Mouse (Mus musculus) embryonic facial prominence, embryonic 14.5 days (tissue): ENCODE data around the gene Slco2a1. TPM values are rescaled to one million over a fixed set of nuclear protein-coding genes. Genes with fewer than 3 reads are reported as not detected.
A peak's percentile ranks its signal among the peaks of the same experiment; 100 is the strongest.

Experiments
- ATAC-seq: fragments of 200-750 bp; cut with Nextera tagmentation; 2 replicates; pipeline ENCODE4 v1.8.0; 2017; ENCODE audit warnings: low read depth, moderate number of reproducible peaks, moderate TSS enrichment
- DNase-seq: peaks from one replicate; pipeline ENCODE4 v3.0.0-alpha.2; 2015; ENCODE audit warnings: low spot score
- H3K27ac ChIP-seq: fragments of 300-500 bp; sonication (generic); replicated peaks from 2 replicates; pipeline ENCODE4 v1.5.1; 2014; ENCODE audit warnings: low read depth, mild to moderate bottlenecking, low read length, moderate library complexity
- H3K27me3 ChIP-seq: fragments of 300-500 bp; sonication (generic); replicated peaks from 2 replicates; pipeline ENCODE4 v1.6.1; 2014; ENCODE audit warnings: low read length; ENCODE audit not compliant: control insufficient read depth, insufficient read depth
- H3K36me3 ChIP-seq: fragments of 300-500 bp; sonication (generic); 2 replicates; pipeline ENCODE4 v1.6.1; 2014; ENCODE audit warnings: low read length, mixed read lengths; ENCODE audit not compliant: control insufficient read depth, insufficient read depth
- H3K4me1 ChIP-seq: fragments of 300-500 bp; sonication (generic); 2 replicates; pipeline ENCODE4 v1.6.1; 2014; ENCODE audit warnings: antibody characterized with exemption, low read length; ENCODE audit not compliant: control insufficient read depth, insufficient read depth
- H3K4me2 ChIP-seq: fragments of 300-500 bp; sonication (generic); 2 replicates; pipeline ENCODE4 v1.6.1; 2014; ENCODE audit warnings: low read depth, mild to moderate bottlenecking, low read length, moderate library complexity, mixed read lengths
- H3K4me3 ChIP-seq: fragments of 300-500 bp; sonication (generic); 2 replicates; pipeline ENCODE4 v1.5.1; 2014; ENCODE audit warnings: low read depth, mild to moderate bottlenecking, low read length
- H3K9ac ChIP-seq: fragments of 300-500 bp; sonication (generic); 2 replicates; pipeline ENCODE4 v1.6.1; 2014; ENCODE audit warnings: low read depth, mild to moderate bottlenecking, low read length, moderate library complexity, mixed read lengths
- H3K9me3 ChIP-seq: fragments of 300-500 bp; sonication (generic); 2 replicates; pipeline ENCODE4 v1.6.1; 2016; ENCODE audit warnings: low read length; ENCODE audit not compliant: control insufficient read depth
- WGBS: fragments of 180-500 bp; shearing (Covaris S2); extraction: QIAGEN DNeasy Blood & Tissue Kit; methylation state at CpG from one replicate; pipeline ENCODE4 v1.1.7; 2014; 5-methylcytosine and 5-hydroxymethylcytosine counted together
- polyA plus RNA-seq: library from polyadenylated mRNA; unstranded; fragments of >200 nt; fragmentation: Nextera tagmentation; extraction: Ambion mirVana; gene quantifications from 2 replicates; pipeline ENCODE4 v1.2.1, GENCODE M21; 2014

Slco2a1 gene
- polyA plus RNA-seq, 1 experiment from 2014 or later: 8.8 TPM

DNA sequence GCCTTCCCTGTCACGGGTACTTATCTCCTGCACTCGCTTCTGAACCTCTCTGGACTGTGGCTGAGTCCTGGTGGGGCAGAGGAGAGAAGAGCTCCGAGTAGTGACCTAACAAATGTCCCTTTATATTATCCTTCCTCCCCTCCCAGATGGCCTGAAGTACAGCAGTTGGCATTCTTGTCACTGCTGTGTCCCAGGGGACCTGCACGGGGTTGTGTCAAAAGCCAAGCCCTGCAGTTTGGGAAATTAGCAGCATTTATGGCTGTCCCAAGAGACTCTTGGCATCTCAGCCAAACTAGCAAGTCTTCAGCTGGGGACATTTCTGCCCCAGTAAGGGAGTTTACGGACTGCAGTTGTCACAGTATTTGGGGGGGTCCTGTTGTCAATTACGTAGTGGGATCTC lies 151.0 kb downstream of the Slco2a1 start:
- Histone ChIP-seq H3K27ac (no peak overlapping the region), H3K9ac (no peak overlapping the region), H3K27me3 (no peaks in the 10 kb centered on the region), H3K4me3 (no peak overlapping the region), H3K4me1 (0 out of 2 replicates have a peak, but pooled peaks cover 2% of the 10 kb centered on the region), H3K9me3 (no peaks in the 10 kb centered on the region), H3K4me2 (no peak overlapping the region), H3K36me3 (no peaks in the 10 kb centered on the region)
- DNase-seq (no peak), ATAC-seq (no peak)
- WGBS: 53% methylated on average over 6 of the region's 6 CpGs

DNA sequence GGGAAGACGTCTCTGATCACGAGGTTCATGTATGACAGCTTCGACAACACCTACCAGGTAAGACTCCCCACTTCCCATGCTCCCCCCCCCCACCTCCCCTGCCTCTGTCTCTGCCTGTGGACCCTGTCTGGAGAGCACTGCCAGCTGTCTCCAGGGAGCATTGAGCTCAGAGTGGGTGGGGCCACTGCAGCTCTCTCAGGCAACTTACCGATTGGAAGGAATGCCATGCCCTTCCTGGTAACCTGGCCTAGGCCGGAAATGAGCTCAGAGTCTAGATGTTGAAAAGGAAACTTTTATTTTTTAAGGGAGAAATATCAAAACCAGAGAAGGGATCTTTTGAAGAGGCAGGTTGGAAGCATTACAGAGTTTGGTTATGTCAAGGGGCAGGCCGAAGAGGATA lies 151.9 kb downstream of the Slco2a1 start:
- 71% methylated on average over 6 of the region's 6 CpGs for WGBS
- Histone ChIP-seq H3K4me1 (peaks cover 5% of the 10 kb centered on the region), H3K4me3 (no peak overlapping the region), H3K36me3 (no peaks in the 10 kb centered on the region), H3K27me3 (no peaks in the 10 kb centered on the region), H3K9me3 (no peaks in the 10 kb centered on the region), H3K4me2 (no peak overlapping the region), H3K27ac (no peak overlapping the region), H3K9ac (no peak overlapping the region)
- DNase-seq (no peak), ATAC-seq (no peak)

DNA sequence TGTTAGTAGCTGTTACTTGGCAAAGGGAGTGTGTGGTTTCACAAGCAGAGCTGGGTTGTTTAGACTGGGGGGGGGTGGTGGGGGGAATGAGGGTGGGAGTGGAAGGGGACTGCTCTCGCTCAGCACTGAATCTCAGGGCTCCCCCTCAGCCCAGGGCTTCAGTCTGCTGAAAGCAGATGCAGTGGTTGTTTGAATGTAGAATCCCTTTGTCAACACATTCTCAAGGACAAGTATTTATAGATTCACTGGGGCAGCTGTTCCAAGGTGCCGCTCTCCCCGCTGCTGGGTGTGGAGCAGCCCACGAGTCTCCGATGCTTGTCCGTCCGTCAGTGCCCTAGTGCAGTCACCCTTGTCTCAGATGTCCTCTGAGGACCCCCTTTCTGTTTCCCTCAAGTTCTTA lies 152.8 kb downstream of the Slco2a1 start:
- H3K4me1 ChIP-seq: peaks cover 9% of the 10 kb centered on the region
- no peak overlapping the region for H3K4me3 ChIP-seq
- no peak overlapping the region for H3K27ac ChIP-seq
- DNase-seq (no peak), ATAC-seq (no peak)
- no peak overlapping the region for H3K9ac ChIP-seq
- no peaks in the 10 kb centered on the region for H3K27me3 ChIP-seq
- no peaks in the 10 kb centered on the region for H3K36me3 ChIP-seq
- H3K9me3 ChIP-seq: no peaks in the 10 kb centered on the region
- WGBS: 86% methylated on average over 7 of the region's 7 CpGs
- no peak overlapping the region for H3K4me2 ChIP-seq

DNA sequence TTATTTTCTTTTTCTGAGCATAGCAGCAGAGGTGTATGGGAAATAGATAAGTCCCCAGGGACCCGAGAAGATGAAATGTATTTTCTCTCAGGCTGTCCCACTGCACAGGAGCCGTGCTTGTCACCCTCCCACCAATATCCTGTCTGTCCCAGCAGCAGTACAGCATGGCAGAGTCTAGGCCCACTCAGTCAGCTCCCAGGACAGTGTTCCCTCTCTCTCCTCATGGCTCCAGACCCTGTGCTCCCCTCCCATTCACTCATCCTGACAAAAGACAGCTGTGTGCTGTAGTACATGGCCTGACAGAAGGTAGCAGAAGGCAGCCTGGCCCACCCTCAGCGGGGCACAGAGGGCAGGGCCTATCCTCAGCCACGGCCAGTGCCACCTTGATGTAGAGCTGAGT lies 155.4 kb downstream of the Slco2a1 start:
- no peaks in the 10 kb centered on the region for H3K9me3 ChIP-seq
- no peak overlapping the region for H3K27ac ChIP-seq
- no peak for DNase-seq
- H3K27me3 ChIP-seq: no peaks in the 10 kb centered on the region
- no peaks in the 10 kb centered on the region for H3K36me3 ChIP-seq
- H3K4me1 ChIP-seq: peaks cover 9% of the 10 kb centered on the region
- no peak overlapping the region for H3K4me3 ChIP-seq
- no peak overlapping the region for H3K9ac ChIP-seq
- no peak overlapping the region for H3K4me2 ChIP-seq
- peak; percentile 23; the same call in 1 of the 2 replicates for ATAC-seq
- WGBS: 55% methylated on average over 3 of the region's 4 CpGs

DNA sequence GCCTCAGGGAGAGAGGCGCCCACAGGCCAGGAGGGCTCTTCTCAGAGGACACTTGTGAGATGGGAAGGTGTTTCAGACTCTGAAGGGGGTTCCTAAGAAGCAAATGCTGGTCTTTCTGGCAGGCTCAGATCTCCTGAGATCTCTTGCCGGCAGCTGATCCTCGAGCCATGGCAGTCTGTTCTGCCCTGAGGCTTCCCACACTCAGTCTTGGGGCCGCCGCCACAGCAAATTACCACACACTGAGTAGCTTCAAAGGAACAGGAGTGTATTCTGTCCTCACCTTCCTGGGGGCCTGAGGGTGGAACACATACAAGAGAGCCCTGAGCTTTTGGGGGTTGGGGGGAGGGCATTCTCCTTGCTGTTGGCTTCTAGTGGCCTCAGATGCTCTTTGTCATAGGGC lies 156.8 kb downstream of the Slco2a1 start:
- 35% methylated on average over 5 of the region's 5 CpGs for WGBS
- DNase-seq (no peak), ATAC-seq (no peak)
- Histone ChIP-seq H3K4me2 (no peak overlapping the region), H3K9ac (no peak overlapping the region; the same call in 1 of the 2 replicates), H3K27me3 (no peaks in the 10 kb centered on the region), H3K4me1 (peaks cover 9% of the 10 kb centered on the region), H3K4me3 (no peak overlapping the region), H3K27ac (no peak overlapping the region), H3K36me3 (no peaks in the 10 kb centered on the region), H3K9me3 (no peaks in the 10 kb centered on the region; the same call in 1 of the 2 replicates)

Other genes starting within 250 kb of the Slco2a1 start
- gene Ryk, start 153.8 kb upstream of the Slco2a1 start, polyA plus RNA-seq: 30.0 and 31.1 TPM in 2 replicates
- 7.3 and 8.3 TPM in 2 replicates for gene Rab6b, start 123.1 kb downstream of the Slco2a1 start, polyA plus RNA-seq
- gene Srprb, start 213.4 kb downstream of the Slco2a1 start, polyA plus RNA-seq: 70.9 and 73.5 TPM in 2 replicates
- 0.45 and 3.8 TPM in 2 replicates for gene Gm20425, start 241.6 kb downstream of the Slco2a1 start, polyA plus RNA-seq
- 34.1 and 35.4 TPM in 2 replicates for gene Trf, start 241.7 kb downstream of the Slco2a1 start, polyA plus RNA-seq